8 mouse cellular contexts compared by ENCODE assay signal in genomic region chr2:68784710-68785427, GRCm38 (mm10).
DNase-seq lines count a peak whose midpoint lies in the region; ATAC-seq and TF ChIP-seq lines count a peak whose summit lies in the region.

No protein-coding gene starts in this region.

- H3K9ac ChIP-seq in heart, embryonic 12.5 days: no peak overlapping the region
- no peak overlapping the region for H3K9ac ChIP-seq in liver, embryonic 12.5 days
- H3K9ac ChIP-seq in neural tube, embryonic 11.5 days (ENCODE audit: low read length): no peak overlapping the region
- H3K9ac ChIP-seq in stomach, embryonic 15.5 days: no peak overlapping the region

- 30% methylated on average over 5 of the region's 5 CpGs for WGBS in heart, embryonic 12.5 days
- 22% methylated on average over 5 of the region's 5 CpGs for WGBS in liver, embryonic 12.5 days (ENCODE audit: insufficient replicate concordance)
- 37% methylated on average over 5 of the region's 5 CpGs for WGBS in neural tube, embryonic 11.5 days
- WGBS in stomach, embryonic 15.5 days: 32% methylated on average over 5 of the region's 5 CpGs

- H3K4me1 ChIP-seq in bone marrow macrophage, adult 2 months (ENCODE audit: control insufficient read depth, insufficient read depth, low read length): peaks cover 28% of the 10 kb centered on the region
- peaks cover 31% of the 10 kb centered on the region for H3K4me1 ChIP-seq in heart, embryonic 12.5 days (replicated peaks)
- H3K4me1 ChIP-seq in liver, embryonic 12.5 days: 0 out of 2 replicates have a peak, but pooled peaks cover 8% of the 10 kb centered on the region
- H3K4me1 ChIP-seq in neural tube, embryonic 11.5 days (ENCODE audit: control insufficient read depth, insufficient read depth, low read length): no peaks in the 10 kb centered on the region
- no peaks in the 10 kb centered on the region for H3K4me1 ChIP-seq in stomach, embryonic 15.5 days

- no peaks in the 10 kb centered on the region for H3K27me3 ChIP-seq in heart, embryonic 12.5 days (replicated peaks)
- H3K27me3 ChIP-seq in liver, embryonic 12.5 days (replicated peaks): no peaks in the 10 kb centered on the region
- H3K27me3 ChIP-seq in neural tube, embryonic 11.5 days (ENCODE audit: control insufficient read depth, insufficient read depth, low read length): no peaks in the 10 kb centered on the region
- no peaks in the 10 kb centered on the region for H3K27me3 ChIP-seq in stomach, embryonic 15.5 days (replicated peaks)

- no peak overlapping the region for H3K4me3 ChIP-seq in bone marrow macrophage, adult 2 months (ENCODE audit: insufficient read depth, low read length)
- no peak overlapping the region for H3K4me3 ChIP-seq in heart, embryonic 12.5 days
- no peak overlapping the region for H3K4me3 ChIP-seq in liver, embryonic 12.5 days
- H3K4me3 ChIP-seq in neural tube, embryonic 11.5 days (ENCODE audit: low read depth, low read length): no peak overlapping the region
- no peak overlapping the region for H3K4me3 ChIP-seq in stomach, embryonic 15.5 days (replicated peaks)

- no peaks in the 10 kb centered on the region for H3K36me3 ChIP-seq in heart, embryonic 12.5 days
- no peaks in the 10 kb centered on the region for H3K36me3 ChIP-seq in liver, embryonic 12.5 days
- H3K36me3 ChIP-seq in neural tube, embryonic 11.5 days (ENCODE audit: control insufficient read depth, insufficient read depth, low read length): no peaks in the 10 kb centered on the region
- H3K36me3 ChIP-seq in stomach, embryonic 15.5 days: no peaks in the 10 kb centered on the region

- no peaks in the 10 kb centered on the region for H3K9me3 ChIP-seq in heart, embryonic 12.5 days (replicated peaks)
- H3K9me3 ChIP-seq in liver, embryonic 12.5 days (replicated peaks): no peaks in the 10 kb centered on the region
- H3K9me3 ChIP-seq in neural tube, embryonic 11.5 days (ENCODE audit: control insufficient read depth, low read length): no peaks in the 10 kb centered on the region
- no peaks in the 10 kb centered on the region for H3K9me3 ChIP-seq in stomach, embryonic 15.5 days

- TF ChIP-seq POLR2A in bone marrow macrophage, adult 2 months (IDR thresholded peaks at IDR 0.05; ENCODE audit: borderline replicate concordance, low read depth, low read length): no peak

- DNase-seq in B cell, adult 2 months: peak; percentile 80 to 81
- DNase-seq in fibroblast of lung, adult 2 months (ENCODE audit: low read depth): peak; percentile 36
- peak; percentile 84 to 88 for DNase-seq in kidney, postnatal 25 days
- peak; percentile 78 for DNase-seq in neural tube, embryonic 11.5 days (ENCODE audit: low spot score)

- H3K27ac ChIP-seq in bone marrow macrophage, adult 2 months (ENCODE audit: insufficient read depth, low read depth, low read length): no peak overlapping the region
- H3K27ac ChIP-seq in heart, embryonic 12.5 days (ENCODE audit: poor library complexity, severe bottlenecking): no peak overlapping the region
- no peak overlapping the region for H3K27ac ChIP-seq in liver, embryonic 12.5 days
- no peak overlapping the region for H3K27ac ChIP-seq in neural tube, embryonic 11.5 days (ENCODE audit: low read depth, low read length)
- no peak overlapping the region for H3K27ac ChIP-seq in stomach, embryonic 15.5 days

- TF ChIP-seq CTCF in bone marrow macrophage, adult 2 months (IDR thresholded peaks at IDR 0.05; ENCODE audit: low read depth, low read length): peak; percentile 96

- H3K4me2 ChIP-seq in heart, embryonic 12.5 days: no peak overlapping the region
- H3K4me2 ChIP-seq in liver, embryonic 12.5 days: no peak overlapping the region
- H3K4me2 ChIP-seq in neural tube, embryonic 11.5 days (ENCODE audit: low read depth): no peak overlapping the region
- no peak overlapping the region for H3K4me2 ChIP-seq in stomach, embryonic 15.5 days

- peak; percentile 49; the same call in 1 of the 2 replicates for ATAC-seq in heart, embryonic 12.5 days (ENCODE audit: insufficient number of reproducible peaks, low FRiP score)
- peak; percentile 52; the same call in 1 of the 2 replicates for ATAC-seq in liver, embryonic 12.5 days
- peak; percentile 75 for ATAC-seq in neural tube, embryonic 11.5 days (ENCODE audit: insufficient read depth, low FRiP score, low TSS enrichment)
- peak; percentile 78; the same call in 1 of the 2 replicates for ATAC-seq in stomach, embryonic 15.5 days (ENCODE audit: insufficient read depth, low FRiP score, low read depth)

Comparison
In these comparisons a context has a peak if more than half of its experiments do, and no peak if none do; other contexts are left out.
1. DNase-seq: peak in every context shown above with its lines; median percentile 86 in kidney, postnatal 25 days; 80 in B cell, adult 2 months; 78 in neural tube, embryonic 11.5 days; 36 in fibroblast of lung, adult 2 months.